Mouse (Mus musculus) lung, embryonic 14.5 days (tissue): ENCODE data around the gene Phactr2. TPM values are rescaled to one million over a fixed set of nuclear protein-coding genes. Genes with fewer than 3 reads are reported as not detected.

Source experiments
- ATAC-seq: fragments of 200-750 bp; cut with Nextera tagmentation; 2 replicates; pipeline ENCODE4 v1.8.0; 2017; ENCODE audit warnings: mild to moderate bottlenecking, moderate TSS enrichment, moderate library complexity; ENCODE audit not compliant: insufficient read depth
- DNase-seq: peaks from one replicate; pipeline ENCODE4 v3.0.0-alpha.2; 2015
- H3K27ac ChIP-seq: fragments of 300-500 bp; sonication (generic); 2 replicates; pipeline ENCODE4 v1.5.1; 2014; ENCODE audit warnings: low read depth, mild to moderate bottlenecking, moderate library complexity
- H3K27me3 ChIP-seq: fragments of 300-500 bp; sonication (generic); 2 replicates; pipeline ENCODE4 v1.6.1; 2014; ENCODE audit warnings: low read length, control low read depth; ENCODE audit not compliant: insufficient read depth
- H3K36me3 ChIP-seq: fragments of 300-500 bp; sonication (generic); 2 replicates; pipeline ENCODE4 v1.6.1; 2014; ENCODE audit warnings: control low read depth; ENCODE audit not compliant: insufficient read depth
- H3K4me1 ChIP-seq: fragments of 300-500 bp; sonication (generic); 2 replicates; pipeline ENCODE4 v1.6.1; 2014; ENCODE audit warnings: antibody characterized with exemption, control low read depth; ENCODE audit not compliant: insufficient read depth
- H3K4me2 ChIP-seq: fragments of 300-500 bp; sonication (generic); 2 replicates; pipeline ENCODE4 v1.6.1; 2014; ENCODE audit warnings: mild to moderate bottlenecking
- H3K4me3 ChIP-seq: fragments of 300-500 bp; sonication (generic); 2 replicates; pipeline ENCODE4 v1.5.1; 2014; ENCODE audit warnings: low read depth, low read length
- H3K9ac ChIP-seq: fragments of 300-500 bp; sonication (generic); 2 replicates; pipeline ENCODE4 v1.6.1; 2014
- H3K9me3 ChIP-seq: fragments of 300-500 bp; sonication (generic); 2 replicates; pipeline ENCODE4 v1.6.1; 2016; ENCODE audit warnings: low read depth, low read length, control low read depth
- CTCF ChIP-seq: IDR thresholded peaks from 2 replicates; pipeline ENCODE4 v1.5.1; 2016; ENCODE audit warnings: antibody characterized with exemption, low read depth
- WGBS: fragments of 180-500 bp; shearing (Covaris S2); extraction: QIAGEN DNeasy Blood & Tissue Kit; methylation state at CpG from one replicate; pipeline ENCODE4 v1.1.7; 2014; 5-methylcytosine and 5-hydroxymethylcytosine counted together
- polyA plus RNA-seq: library from polyadenylated mRNA; unstranded; fragments of >200 nt; fragmentation: Nextera tagmentation; extraction: Ambion mirVana; gene quantifications from 2 replicates; pipeline ENCODE4 v1.2.1, GENCODE M21; 2014

Gene Phactr2
- polyA plus RNA-seq, 1 experiment from 2014 or later: 40.7 TPM

DNA sequence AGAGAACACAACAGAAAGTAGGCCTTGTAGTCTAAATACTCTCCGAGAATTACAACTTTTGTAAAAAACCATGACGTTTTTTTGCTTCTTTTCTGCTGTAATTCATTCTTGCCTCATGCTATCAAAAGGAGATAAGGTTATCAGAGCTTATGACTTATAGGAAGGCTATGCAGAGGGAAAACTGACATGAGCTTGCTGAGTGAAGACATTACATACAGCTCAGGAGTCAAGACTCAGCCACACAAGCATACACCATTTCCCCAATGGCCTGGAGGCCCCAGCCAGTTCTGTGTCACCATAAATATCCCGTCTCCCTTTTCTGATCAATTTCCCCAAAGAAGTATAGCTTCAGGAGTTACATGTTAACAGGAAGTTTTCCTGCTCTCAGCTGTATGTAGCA lies 252.1 kb downstream of the Phactr2 start:
- Histone ChIP-seq H3K9ac (no peak overlapping the region), H3K36me3 (peaks cover 12% of the 10 kb centered on the region; the same call in 1 of the 2 replicates), H3K9me3 (no peaks in the 10 kb centered on the region), H3K4me2 (no peak overlapping the region), H3K27me3 (no peaks in the 10 kb centered on the region), H3K4me3 (no peak overlapping the region), H3K27ac (no peak overlapping the region), H3K4me1 (0 out of 2 replicates have a peak, but pooled peaks cover 4% of the 10 kb centered on the region)
- ATAC-seq (no peak), DNase-seq (no peak)
- 59% methylated on average over 3 of the region's 3 CpGs for WGBS
- no peak for TF ChIP-seq CTCF

GRCm38 (mm10) chr10:13220061-13220460 lies 254.2 kb downstream of the Phactr2 start:
- no peak for ATAC-seq
- H3K36me3 ChIP-seq: peaks cover 12% of the 10 kb centered on the region; the same call in 1 of the 2 replicates
- 60% methylated on average over 1 of the region's 1 CpGs for WGBS

GRCm38 (mm10) chr10:13213956-13214355 lies 260.3 kb downstream of the Phactr2 start:
- DNase-seq: no peak
- peak overlapping the region; percentile 50; the same call in 1 of the 2 replicates for H3K27ac ChIP-seq
- no peaks in the 10 kb centered on the region for H3K9me3 ChIP-seq
- H3K36me3 ChIP-seq: 0 out of 2 replicates have a peak, but pooled peaks cover 4% of the 10 kb centered on the region
- no peak overlapping the region for H3K4me3 ChIP-seq
- 55% methylated on average over 12 of the region's 12 CpGs for WGBS
- H3K4me2 ChIP-seq: no peak overlapping the region
- peaks cover 31% of the 10 kb centered on the region for H3K4me1 ChIP-seq
- ATAC-seq: no peak
- H3K27me3 ChIP-seq: no peaks in the 10 kb centered on the region
- no peak overlapping the region for H3K9ac ChIP-seq
- TF ChIP-seq CTCF: no peak

More at GRCm38 (mm10) chr10:13220061-13220460, 254.2 kb downstream of the Phactr2 start:
- no peak for DNase-seq
- H3K9ac ChIP-seq: no peak overlapping the region
- H3K27me3 ChIP-seq: no peaks in the 10 kb centered on the region
- H3K27ac ChIP-seq: no peak overlapping the region
- H3K4me3 ChIP-seq: no peak overlapping the region
- H3K4me2 ChIP-seq: no peak overlapping the region
- H3K4me1 ChIP-seq: peaks cover 4% of the 10 kb centered on the region; the same call in 1 of the 2 replicates
- H3K9me3 ChIP-seq: no peaks in the 10 kb centered on the region
- TF ChIP-seq CTCF: no peak

GRCm38 (mm10) chr10:13212829-13213228 lies 261.4 kb downstream of the Phactr2 start:
- ATAC-seq: no peak
- Histone ChIP-seq H3K4me1 (peaks cover 33% of the 10 kb centered on the region), H3K27me3 (no peaks in the 10 kb centered on the region), H3K4me3 (no peak overlapping the region), H3K36me3 (0 out of 2 replicates have a peak, but pooled peaks cover 4% of the 10 kb centered on the region), H3K4me2 (no peak overlapping the region), H3K27ac (peak overlapping the region; percentile 50; the same call in 1 of the 2 replicates), H3K9me3 (no peaks in the 10 kb centered on the region), H3K9ac (no peak overlapping the region)
- no peak for DNase-seq
- TF ChIP-seq CTCF: no peak
- WGBS: 43% methylated on average over 6 of the region's 6 CpGs

DNA sequence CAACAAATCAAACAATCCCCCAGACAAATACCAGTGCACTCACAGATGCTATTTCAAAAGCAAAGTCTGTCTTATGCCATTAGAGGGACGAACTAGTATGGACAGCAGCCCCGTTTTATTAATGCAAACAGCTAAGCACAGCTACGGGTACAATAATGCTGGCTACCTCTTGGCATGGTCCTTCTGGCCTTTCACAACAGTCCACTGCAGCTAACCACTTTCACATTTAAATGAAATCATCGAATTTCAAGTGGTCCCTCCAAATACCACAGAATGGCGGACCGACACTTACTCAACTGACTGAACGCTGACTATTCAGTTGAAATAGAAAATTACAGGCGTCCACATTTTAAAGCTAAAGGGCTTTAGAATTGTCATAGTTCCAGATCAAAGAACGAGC lies 261.9 kb downstream of the Phactr2 start:
- no peak for ATAC-seq
- H3K4me2 ChIP-seq: no peak overlapping the region
- no peak for TF ChIP-seq CTCF
- H3K4me1 ChIP-seq: peaks cover 29% of the 10 kb centered on the region
- no peaks in the 10 kb centered on the region for H3K27me3 ChIP-seq
- H3K4me3 ChIP-seq: no peak overlapping the region
- no peak for DNase-seq
- no peak overlapping the region for H3K27ac ChIP-seq
- H3K36me3 ChIP-seq: 0 out of 2 replicates have a peak, but pooled peaks cover 4% of the 10 kb centered on the region
- no peak overlapping the region for H3K9ac ChIP-seq
- H3K9me3 ChIP-seq: no peaks in the 10 kb centered on the region
- 67% methylated on average over 9 of the region's 9 CpGs for WGBS

- Histone ChIP-seq H3K4me2 (no peak overlapping the region), H3K36me3 (0 out of 2 replicates have a peak, but pooled peaks cover 4% of the 10 kb centered on the region), H3K4me1 (peaks cover 29% of the 10 kb centered on the region), H3K27me3 (no peaks in the 10 kb centered on the region), H3K9ac (no peak overlapping the region), H3K27ac (peak overlapping the region; percentile 69), H3K9me3 (no peaks in the 10 kb centered on the region), H3K4me3 (no peak overlapping the region)
- TF ChIP-seq CTCF: no peak
- 15% methylated on average over 8 of the region's 8 CpGs for WGBS
- DNase-seq (peak; percentile 83), ATAC-seq (peak; percentile 91)
Observed at GRCm38 (mm10) chr10:13209930-13210637, 264.1 kb downstream of the Phactr2 start.

GRCm38 (mm10) chr10:13209506-13209905 lies 264.7 kb downstream of the Phactr2 start:
- Histone ChIP-seq H3K4me2 (no peak overlapping the region), H3K9ac (no peak overlapping the region), H3K9me3 (no peaks in the 10 kb centered on the region), H3K27ac (peak overlapping the region; percentile 61; the same call in 1 of the 2 replicates), H3K4me3 (no peak overlapping the region), H3K36me3 (0 out of 2 replicates have a peak, but pooled peaks cover 4% of the 10 kb centered on the region), H3K27me3 (no peaks in the 10 kb centered on the region), H3K4me1 (peaks cover 29% of the 10 kb centered on the region)
- peak; percentile 51 for DNase-seq
- no peak for TF ChIP-seq CTCF
- 41% methylated on average over 3 of the region's 3 CpGs for WGBS
- ATAC-seq: no peak
